Mouse (Mus musculus): ENCODE results near the gene Nfam1. TPM values are rescaled to one million over a fixed set of nuclear protein-coding genes. Genes with fewer than 3 reads are reported as not detected.

Nfam1 gene
- polyA plus RNA-seq, 1 experiment from 2014 or later: 1.2 TPM

DNA sequence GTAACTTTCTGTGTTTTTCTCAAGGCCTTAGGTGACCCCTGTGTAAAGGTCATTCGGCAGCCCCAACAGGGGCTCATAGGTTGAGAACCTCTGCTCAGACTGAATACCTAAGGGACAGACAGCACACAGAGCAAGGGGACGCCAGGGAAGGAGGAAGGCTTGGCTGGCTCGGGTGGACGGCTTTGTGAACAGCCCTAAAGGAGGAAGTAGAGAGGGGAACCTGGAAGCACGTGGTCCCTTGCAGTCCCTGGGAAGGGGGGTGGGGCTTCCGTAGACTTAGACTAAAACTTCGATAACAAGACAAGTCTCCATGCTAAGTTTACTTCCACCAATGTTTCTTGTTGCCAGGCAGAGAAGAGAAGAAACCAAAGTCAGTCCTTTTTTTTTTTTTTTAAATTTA, 3.0 kb upstream of the Nfam1 start:
- ATAC-seq: no peak
- 56% methylated on average over 7 of the region's 7 CpGs for WGBS
- no peaks in the 10 kb centered on the region for H3K4me1 ChIP-seq (replicated peaks; ENCODE audit: control insufficient read depth, insufficient read depth, low read length)
- H3K27ac ChIP-seq (ENCODE audit: low read depth, low read length): no peak overlapping the region
- H3K9ac ChIP-seq (ENCODE audit: low read depth, low read length): no peak overlapping the region
- no peaks in the 10 kb centered on the region for H3K27me3 ChIP-seq (replicated peaks; ENCODE audit: control insufficient read depth, insufficient read depth, low read length)
- no peaks in the 10 kb centered on the region for H3K36me3 ChIP-seq (ENCODE audit: control insufficient read depth, insufficient read depth)
- no peaks in the 10 kb centered on the region for H3K9me3 ChIP-seq (ENCODE audit: control insufficient read depth)
- no peak overlapping the region for H3K4me2 ChIP-seq (replicated peaks; ENCODE audit: low read depth)
- no peak overlapping the region for H3K4me3 ChIP-seq (ENCODE audit: low read depth, low read length)
- TF ChIP-seq CTCF (IDR thresholded peaks at IDR 0.05; ENCODE audit: low read depth): no peak

DNA sequence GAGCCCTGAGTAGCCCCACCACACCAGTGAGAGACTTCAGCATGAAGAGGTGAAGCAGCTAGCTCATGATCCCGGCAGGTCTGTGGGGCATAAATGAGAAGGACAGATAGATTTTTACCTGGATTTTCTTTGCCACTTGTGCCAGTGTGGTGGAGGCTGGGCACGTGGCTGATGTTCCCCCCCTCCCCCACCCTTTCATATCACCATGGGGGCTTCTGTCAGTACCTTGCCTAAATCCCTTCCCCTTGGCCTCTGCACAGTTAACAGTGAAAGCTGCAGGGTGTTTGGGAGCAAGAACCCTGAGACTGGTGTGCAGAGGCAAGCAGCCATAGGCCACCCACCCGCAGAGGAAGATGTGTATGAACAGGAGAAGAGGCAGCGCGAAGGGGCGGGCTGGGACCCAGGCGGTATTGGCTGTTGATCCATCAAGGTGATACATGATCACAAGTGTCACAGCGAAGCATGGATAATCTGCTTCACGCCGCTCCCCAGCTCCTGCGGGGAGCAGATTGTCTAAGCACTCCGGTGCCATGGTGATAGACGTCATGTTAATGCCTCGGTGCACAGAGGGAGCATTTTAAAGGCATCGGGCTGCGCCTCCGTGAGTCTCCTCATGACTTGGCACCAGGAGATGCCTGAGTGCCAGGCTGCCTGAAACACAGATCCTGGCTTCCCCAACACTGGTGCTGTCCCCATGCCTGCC, 1.3 kb upstream of the Nfam1 start:
- ATAC-seq: no peak
- TF ChIP-seq CTCF (IDR thresholded peaks at IDR 0.05; ENCODE audit: low read depth): no peak
- WGBS: 20% methylated on average over 17 of the region's 17 CpGs
- Histone ChIP-seq H3K36me3 (ENCODE audit: control insufficient read depth, insufficient read depth) (no peaks in the 10 kb centered on the region), H3K9me3 (ENCODE audit: control insufficient read depth) (no peaks in the 10 kb centered on the region), H3K4me2 (replicated peaks; ENCODE audit: low read depth) (no peak overlapping the region; the same call in 1 of the 2 replicates), H3K27ac (ENCODE audit: low read depth, low read length) (no peak overlapping the region), H3K9ac (ENCODE audit: low read depth, low read length) (no peak overlapping the region), H3K4me3 (ENCODE audit: low read depth, low read length) (no peak overlapping the region), H3K27me3 (replicated peaks; ENCODE audit: control insufficient read depth, insufficient read depth, low read length) (no peaks in the 10 kb centered on the region), H3K4me1 (replicated peaks; ENCODE audit: control insufficient read depth, insufficient read depth, low read length) (no peaks in the 10 kb centered on the region)

DNA sequence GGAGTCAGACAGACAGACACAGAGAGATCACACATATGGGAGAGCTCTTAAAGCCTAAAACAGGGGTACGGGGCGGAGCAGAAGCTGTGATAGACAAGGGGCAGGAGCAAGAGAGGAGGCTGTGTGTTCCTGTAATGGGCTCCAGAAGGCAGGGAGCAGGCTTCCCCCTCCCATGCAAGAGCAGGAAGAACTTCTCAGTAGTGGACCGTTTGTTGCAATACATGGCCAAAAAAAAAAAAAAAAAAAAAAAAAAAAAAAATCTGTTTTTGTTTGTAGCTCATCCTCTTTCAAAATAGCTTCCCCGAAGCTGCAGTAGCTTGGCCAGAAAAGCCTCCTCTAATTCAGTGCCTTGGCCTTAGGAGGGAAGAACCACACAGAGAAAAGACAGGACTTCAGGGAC, 2.2 kb downstream of the Nfam1 start:
- H3K27ac ChIP-seq (ENCODE audit: low read depth, low read length): no peak overlapping the region
- TF ChIP-seq CTCF (IDR thresholded peaks at IDR 0.05; ENCODE audit: low read depth): no peak
- H3K4me1 ChIP-seq (replicated peaks; ENCODE audit: control insufficient read depth, insufficient read depth, low read length): 0 out of 2 replicates have a peak, but pooled peaks cover 3% of the 10 kb centered on the region
- no peak overlapping the region for H3K9ac ChIP-seq (ENCODE audit: low read depth, low read length)
- H3K27me3 ChIP-seq (replicated peaks; ENCODE audit: control insufficient read depth, insufficient read depth, low read length): no peaks in the 10 kb centered on the region
- H3K4me2 ChIP-seq (replicated peaks; ENCODE audit: low read depth): no peak overlapping the region
- no peak overlapping the region for H3K4me3 ChIP-seq (ENCODE audit: low read depth, low read length)
- no peaks in the 10 kb centered on the region for H3K9me3 ChIP-seq (ENCODE audit: control insufficient read depth)
- H3K36me3 ChIP-seq (ENCODE audit: control insufficient read depth, insufficient read depth): no peaks in the 10 kb centered on the region
- 65% methylated on average over 4 of the region's 4 CpGs for WGBS
- no peak for ATAC-seq

DNA sequence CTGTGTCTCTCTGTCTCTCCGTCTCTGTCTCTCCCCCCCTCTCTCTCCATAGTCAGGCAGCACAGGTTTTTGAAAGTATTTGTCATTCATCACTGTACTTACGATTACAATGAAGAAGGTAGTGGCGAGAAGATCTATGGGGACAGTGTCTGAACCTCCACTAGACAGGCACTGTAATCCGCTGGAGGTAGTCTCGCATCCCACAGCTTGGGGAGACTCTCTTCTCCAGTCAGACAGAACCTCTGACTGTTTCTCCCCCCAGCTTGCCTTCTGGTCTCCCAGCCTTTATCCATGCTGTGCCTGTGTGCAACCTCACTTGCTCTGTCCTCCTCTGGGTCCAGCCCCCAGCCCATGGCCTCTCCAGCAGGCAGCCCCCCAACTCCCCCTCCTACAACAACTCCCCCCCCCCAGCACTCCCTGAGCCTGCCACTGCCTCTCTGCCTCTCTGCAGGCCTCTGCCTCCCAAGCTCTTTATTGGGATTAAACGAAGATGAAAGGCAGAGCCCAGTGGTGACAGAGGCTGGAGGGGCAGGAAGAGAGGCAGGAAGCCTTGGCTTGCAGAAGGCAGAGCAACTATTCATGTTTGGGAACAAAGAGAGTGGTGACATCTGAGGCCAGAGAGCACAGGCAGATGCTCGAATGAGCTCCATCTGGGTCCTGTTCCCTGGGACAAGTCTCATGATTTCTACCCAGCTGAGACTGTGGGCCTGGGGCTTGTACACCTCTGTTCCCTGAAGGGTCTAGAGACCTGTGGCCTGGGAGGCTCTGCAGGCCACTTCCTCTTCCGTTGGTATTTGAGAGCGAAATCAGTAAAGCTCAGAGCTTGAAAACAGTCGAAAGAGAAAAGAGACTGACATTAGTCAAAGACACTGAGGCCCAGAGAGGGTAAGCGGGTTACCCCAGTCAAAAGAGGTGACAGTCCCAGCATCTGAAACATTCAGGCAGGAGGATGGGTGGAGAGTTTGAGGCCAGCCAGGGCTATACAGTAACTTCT, 3.1 kb downstream of the Nfam1 start:
- no peak for TF ChIP-seq CTCF (IDR thresholded peaks at IDR 0.05; ENCODE audit: low read depth)
- Histone ChIP-seq H3K9me3 (ENCODE audit: control insufficient read depth) (no peaks in the 10 kb centered on the region), H3K27me3 (replicated peaks; ENCODE audit: control insufficient read depth, insufficient read depth, low read length) (no peaks in the 10 kb centered on the region), H3K4me2 (replicated peaks; ENCODE audit: low read depth) (no peak overlapping the region), H3K9ac (ENCODE audit: low read depth, low read length) (no peak overlapping the region), H3K27ac (ENCODE audit: low read depth, low read length) (no peak overlapping the region), H3K36me3 (ENCODE audit: control insufficient read depth, insufficient read depth) (no peaks in the 10 kb centered on the region), H3K4me3 (ENCODE audit: low read depth, low read length) (no peak overlapping the region), H3K4me1 (replicated peaks; ENCODE audit: control insufficient read depth, insufficient read depth, low read length) (0 out of 2 replicates have a peak, but pooled peaks cover 9% of the 10 kb centered on the region)
- 68% methylated on average over 11 of the region's 11 CpGs for WGBS
- no peak for ATAC-seq

DNA sequence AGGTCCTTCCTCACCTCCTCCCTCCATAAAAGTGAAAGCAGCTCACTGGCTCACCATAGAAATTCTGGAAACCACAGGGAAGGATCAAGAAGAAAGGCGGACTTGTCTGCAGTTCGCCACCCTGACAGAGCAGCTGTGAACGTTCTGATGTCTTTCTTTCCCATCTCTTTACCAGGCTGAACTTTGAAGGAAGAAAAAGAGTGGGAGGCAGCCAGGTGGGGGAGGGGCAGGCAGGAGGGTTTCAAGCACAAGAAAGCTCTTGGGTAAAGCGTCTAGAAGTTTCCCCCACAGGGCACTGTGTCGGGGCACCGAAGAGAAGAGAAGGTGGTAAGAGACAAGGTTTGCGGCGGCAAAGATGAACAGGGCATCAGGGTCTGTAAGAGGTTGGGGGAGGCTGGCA, 7.0 kb downstream of the Nfam1 start:
- Histone ChIP-seq H3K9me3 (ENCODE audit: control insufficient read depth) (no peaks in the 10 kb centered on the region), H3K27ac (ENCODE audit: low read depth, low read length) (no peak overlapping the region), H3K4me3 (ENCODE audit: low read depth, low read length) (no peak overlapping the region), H3K9ac (ENCODE audit: low read depth, low read length) (no peak overlapping the region), H3K4me2 (replicated peaks; ENCODE audit: low read depth) (peak overlapping the region; percentile 33; the same call in 1 of the 2 replicates), H3K27me3 (replicated peaks; ENCODE audit: control insufficient read depth, insufficient read depth, low read length) (no peaks in the 10 kb centered on the region), H3K4me1 (replicated peaks; ENCODE audit: control insufficient read depth, insufficient read depth, low read length) (0 out of 2 replicates have a peak, but pooled peaks cover 9% of the 10 kb centered on the region), H3K36me3 (ENCODE audit: control insufficient read depth, insufficient read depth) (no peaks in the 10 kb centered on the region)
- 67% methylated on average over 8 of the region's 8 CpGs for WGBS
- no peak for ATAC-seq
- TF ChIP-seq CTCF (IDR thresholded peaks at IDR 0.05; ENCODE audit: low read depth): no peak

Data from intestine, postnatal 0 days (tissue).